Mouse (Mus musculus) right cerebral cortex, postnatal 14 days (tissue): ENCODE data around the gene Mpped2.

Experiments used
- DNase-seq: peaks from one replicate; pipeline ENCODE4 v3.0.0; 2022

Gene Mpped2

DNA sequence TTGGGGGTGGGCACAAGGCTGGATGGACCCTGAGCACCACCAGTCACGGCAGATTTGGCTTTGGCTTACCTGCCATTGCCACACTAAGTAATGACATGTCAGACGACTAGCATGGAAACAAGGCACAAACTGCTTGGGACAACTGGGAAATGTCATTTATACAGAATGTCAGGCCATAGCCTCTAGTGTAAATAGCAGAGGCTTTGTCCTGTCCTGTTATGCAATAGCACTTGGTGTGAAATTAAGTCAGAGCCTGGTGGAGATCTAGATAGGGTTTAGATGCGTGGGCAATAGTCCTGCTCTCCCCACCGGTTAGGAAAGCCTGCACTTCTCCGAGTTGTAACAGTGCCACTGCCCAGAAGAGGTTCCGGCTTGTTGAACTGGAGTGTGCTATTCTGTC is 128.8 kb downstream of the Mpped2 start:
- no peak for DNase-seq

DNA sequence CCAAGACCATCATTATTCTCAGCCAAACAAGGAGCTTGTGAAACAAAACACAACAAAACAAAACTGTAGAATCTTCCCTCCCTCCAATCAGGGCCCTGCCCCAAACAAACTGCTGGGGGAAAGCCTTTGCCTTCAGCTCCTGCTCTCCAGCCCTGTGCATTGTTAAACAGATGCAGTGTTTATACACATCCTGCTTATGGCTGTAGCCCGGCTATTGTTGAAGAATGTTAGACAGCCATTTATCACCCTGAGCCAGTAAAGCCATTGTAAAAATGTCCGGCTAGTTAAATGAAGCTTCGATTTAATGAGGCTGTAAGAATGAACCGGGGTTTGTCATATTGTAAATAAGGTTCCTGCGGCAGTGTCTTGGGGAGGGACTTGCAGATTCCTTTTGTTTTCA is 129.5 kb downstream of the Mpped2 start:
- no peak for DNase-seq

DNA sequence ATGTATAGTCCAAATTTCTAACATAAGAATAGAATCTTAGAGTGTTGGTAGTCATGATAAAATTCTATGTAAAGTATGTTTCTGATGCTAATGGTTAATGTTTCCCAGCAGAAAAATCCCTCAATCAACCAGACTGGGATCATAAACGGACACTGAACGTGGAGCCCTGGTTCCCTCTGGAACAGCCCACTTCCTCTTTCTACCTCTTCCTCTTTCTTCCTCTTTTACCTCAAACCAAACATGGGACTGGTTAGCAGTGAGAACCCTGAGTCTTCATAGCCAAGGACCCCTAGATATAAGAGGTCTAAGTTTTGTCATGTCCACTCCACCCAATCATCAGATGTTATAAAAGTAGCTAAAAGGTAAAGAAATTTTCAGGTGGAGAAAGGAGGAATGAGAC is 132.4 kb downstream of the Mpped2 start:
- DNase-seq = no peak

DNA sequence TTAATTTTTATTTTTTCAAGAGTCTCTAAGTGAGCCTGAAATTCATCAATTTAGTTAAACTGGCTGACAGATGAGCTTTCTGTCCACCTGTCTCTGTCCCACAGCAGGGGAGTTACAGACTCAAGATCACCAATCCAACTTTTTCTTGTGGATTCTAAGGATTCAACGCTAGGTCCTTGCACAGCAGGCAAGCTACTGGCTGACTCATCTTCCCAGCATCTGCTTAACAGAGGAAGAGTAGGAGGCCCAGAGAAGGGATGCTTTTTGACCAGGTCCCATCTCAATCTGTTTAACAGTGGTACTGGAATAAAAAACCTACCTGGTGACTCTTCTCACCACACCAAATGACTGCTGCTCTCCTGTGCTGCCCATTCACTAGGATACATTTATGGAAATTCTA is 133.0 kb downstream of the Mpped2 start:
- no peak for DNase-seq

DNA sequence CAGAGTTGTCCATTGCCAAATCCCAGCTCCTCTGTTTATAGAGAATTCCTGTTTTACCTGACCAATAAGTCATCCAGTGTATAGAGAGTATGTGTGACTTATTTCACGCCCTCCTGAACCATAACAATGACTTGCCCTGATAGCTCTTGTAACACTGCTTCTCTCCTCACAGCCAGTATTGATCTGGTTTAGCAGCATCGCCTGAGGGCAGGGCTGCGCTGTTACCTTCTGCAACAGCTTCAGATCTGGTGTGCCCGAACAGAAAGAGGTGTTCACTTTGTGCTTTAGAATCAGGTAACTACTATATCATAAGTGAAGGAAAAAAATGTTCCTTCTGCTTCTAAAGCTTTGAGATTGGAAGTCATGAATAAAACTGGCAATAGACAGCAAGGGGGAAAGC is 133.7 kb downstream of the Mpped2 start:
- DNase-seq = no peak

DNA sequence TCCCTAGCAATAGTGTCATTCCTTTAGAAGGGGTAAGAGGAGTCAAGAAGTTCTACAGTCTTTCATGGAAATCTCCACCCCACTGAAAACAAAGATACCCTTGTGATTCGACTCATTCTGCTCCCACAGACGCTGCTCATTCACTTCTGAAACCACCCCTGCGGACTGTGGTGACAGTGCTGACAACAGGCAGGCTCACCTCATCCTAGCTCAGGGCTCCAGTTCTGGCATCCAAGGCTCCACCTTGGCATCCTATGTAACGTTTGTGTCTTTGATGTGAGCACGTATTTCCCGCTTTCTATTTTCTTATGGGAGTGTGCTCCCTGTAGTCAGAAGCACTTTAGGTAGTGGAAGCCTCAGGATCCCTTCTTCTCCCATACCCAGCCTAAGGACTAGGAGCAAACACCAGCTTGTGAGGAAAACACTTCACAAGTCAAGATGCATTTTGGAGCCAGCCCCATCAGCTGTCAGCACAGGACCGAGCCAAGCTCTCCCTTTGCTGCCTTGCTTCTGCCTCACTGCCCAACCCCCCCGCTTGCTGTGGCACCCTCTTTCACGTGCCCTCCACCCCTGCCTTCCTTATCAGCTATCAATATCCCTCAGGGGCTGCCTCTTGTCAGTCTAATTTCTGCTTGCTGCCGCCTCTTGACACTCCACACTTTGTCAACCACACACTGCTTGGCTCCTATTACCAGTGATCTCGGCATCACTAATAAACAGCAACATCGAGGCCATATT is 135.7 kb downstream of the Mpped2 start:
- no peak for DNase-seq

DNA sequence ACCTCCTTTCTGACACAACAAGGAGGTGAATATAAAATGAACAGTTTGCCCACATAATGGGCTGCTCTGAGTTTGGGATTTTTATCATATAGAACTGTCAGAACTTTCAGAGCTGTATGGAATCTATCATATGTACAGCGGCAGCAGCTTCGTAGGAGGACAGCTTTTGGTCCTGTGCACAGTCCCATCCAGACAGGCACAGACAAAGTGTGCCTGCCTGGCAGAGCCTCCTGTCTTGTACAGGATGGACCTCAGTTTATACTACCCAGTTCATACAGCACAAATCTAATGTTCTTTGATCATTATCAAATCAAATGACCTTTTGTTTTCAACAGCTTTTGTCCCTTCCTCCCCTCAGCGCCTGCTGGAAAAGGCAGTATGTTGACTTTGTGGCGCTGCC is 136.4 kb downstream of the Mpped2 start:
- no peak for DNase-seq

DNA sequence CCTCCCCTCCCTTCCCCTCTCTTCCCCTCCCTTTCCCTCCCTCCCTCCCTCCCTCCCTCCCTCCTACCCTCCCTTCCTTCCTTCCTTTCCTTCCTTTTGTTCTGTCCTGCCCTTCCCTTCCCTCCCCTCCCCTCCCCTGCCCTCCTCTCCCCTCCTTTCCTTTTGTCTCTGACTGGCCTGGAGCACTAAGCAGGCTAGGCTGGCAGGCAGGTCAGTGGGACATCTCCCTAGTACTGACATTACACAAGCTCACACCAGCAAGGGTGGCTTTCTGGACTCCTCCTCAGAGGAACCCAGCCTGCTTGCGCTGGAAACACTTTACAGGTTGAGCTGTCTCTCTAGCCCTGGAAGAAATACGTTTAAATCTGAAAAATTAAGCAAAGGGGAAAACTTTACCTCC is 139.5 kb downstream of the Mpped2 start:
- no peak for DNase-seq

DNA sequence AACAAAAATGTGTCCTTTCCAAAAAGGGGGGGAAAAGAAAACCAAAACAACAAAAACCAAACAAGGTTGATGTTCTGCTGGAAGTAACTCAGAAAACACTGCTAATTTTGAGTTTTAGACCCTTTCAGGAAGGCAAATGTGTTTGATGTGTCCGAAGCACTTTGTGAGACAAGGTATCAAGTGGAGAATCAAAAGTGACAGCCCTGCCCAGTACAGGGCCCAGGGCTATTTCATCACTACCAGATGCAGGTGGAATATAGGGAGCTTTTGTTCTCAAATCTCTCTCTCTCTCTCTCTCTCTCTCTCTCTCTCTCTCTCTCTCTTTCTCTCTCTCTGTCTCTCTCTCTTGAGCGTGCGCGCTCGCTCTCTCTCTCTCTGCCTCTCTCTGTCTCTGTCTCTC is 140.1 kb downstream of the Mpped2 start:
- no peak for DNase-seq

DNA sequence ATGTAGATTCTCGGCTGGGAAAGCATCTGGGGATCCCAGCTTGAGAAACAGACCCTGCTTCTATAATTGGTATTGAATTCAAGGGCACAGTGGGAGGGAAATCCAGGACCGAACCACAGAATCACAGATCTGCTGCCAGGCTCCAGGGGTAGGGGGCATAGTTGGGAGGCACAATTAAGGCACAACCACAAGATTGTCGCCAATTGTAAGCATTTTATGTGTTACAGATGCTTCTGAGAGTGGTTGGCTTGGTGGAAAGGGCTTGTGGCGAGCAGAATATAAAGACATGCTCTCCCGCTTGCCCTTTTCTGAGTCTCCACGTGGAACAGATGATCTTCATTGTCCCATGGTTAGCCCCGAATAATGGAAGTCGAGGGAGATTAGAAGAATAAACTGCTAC is 142.3 kb downstream of the Mpped2 start:
- no peak for DNase-seq

DNA sequence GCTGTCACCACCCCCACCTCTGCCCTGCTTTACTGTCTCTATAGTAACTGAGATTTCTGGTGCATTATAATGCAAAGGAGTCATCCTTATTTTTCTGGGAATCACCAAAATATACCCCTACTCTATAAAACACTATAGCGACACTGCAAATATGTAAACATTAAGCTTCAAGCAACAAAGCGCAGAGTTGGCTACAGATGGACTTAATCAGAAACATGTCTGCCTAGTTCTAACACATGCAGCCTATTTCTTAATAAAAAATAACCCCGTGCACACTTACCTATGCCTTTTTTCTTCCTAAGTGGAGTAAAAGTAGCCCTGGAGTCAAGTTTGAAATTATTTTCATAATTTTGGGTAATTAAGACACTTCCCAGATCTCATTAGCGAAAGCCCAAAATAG is 144.2 kb downstream of the Mpped2 start:
- DNase-seq = no peak

DNA sequence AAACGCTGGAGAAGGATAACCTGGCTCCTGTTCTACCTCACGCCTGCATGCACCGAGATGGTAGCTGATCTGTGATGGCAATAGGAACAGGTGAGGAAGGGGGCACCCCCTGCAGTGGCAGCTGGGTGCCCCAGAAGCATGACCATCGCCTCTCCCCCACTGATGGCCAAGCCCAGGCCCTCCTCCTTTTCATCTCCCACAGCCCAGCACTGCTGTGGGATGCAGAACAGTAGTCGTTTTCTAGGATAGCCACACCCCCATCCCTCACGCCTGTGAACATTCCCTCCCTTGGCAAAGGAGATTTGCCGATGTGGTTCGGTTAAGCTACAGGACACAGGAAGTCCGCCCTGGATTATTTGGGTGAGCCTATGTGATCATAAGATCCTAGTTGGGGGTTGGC is 151.1 kb downstream of the Mpped2 start:
- DNase-seq = no peak

DNA sequence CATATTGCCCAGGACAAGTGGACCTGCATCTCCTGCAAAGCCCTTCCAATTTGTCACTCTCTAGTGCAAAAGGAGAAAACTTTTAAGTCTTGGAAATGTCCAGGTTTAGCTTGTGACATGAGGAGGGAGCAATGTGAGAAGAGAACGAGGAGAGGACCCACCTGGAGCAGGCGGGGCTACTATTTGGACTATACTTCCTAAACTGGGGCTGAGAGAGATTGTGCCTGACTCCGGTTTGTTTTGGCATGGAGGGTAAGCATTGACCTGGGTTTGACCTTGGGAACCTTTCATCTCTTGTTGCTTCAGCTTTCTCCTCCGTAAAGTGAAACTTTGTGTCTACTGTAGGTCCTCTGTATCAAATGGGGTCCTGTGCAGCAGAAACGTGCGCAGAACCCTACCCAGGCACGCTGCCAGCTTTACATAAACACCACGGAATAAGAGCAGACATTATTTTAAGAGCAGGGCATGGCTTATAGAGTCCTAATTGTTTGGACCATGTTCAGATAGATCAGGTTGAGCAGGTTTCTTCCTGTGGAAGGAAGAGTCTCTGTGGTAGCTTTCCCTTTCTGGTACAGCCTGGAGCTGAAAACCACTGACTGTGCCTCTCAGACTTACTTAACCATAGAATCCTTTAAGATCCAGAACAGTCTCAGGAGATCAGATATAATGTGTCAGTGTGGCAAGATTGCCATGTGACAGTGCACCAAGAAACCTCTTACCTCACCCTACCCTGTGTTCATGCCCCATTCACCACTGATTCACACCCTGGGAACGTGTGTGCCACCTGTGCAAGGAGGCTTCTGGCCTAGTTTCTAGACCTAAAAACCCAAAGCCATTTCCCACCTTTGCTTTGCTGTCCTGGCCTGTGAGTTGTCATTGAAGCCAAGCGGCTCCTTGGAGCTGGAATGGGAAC is 152.0 kb downstream of the Mpped2 start:
- DNase-seq = no peak

DNA sequence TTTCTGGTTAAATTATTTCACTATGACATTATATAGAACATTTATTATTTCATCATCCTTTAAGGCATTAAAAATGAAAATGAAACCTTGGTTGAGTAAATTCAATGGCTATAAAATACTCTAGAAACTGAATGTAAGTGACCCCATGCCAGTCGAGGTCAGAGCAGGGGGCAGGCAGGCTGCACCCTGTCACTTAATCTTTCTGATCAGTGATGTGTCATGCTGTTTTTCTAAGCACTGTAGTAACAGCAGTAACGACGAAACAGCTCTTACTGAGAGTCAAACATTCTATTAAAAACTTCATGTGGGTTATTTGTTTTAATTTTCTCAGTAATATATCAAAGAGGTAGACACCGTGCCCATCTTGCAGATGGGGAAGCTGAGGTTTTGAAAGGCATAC is 153.4 kb downstream of the Mpped2 start:
- no peak for DNase-seq

DNA sequence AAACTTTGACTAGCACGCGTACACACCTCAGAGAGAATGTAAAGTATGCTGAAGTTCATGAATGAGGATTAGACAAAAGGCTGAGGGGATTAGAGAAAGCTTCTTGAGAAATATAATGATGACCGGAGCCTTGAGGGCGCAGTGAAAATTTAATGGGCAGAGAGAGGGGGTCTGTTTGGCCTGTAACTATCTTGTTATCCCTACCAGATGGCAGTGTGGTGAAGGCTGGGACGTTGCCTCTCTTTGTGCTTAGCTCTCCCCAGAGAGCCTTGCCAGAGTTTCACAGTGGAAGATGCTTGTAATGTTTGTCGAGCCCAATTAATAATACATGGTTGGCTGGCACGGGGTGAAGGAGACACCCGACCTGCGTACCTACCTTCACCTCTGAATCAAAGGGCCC is 156.3 kb downstream of the Mpped2 start:
- DNase-seq = no peak

DNA sequence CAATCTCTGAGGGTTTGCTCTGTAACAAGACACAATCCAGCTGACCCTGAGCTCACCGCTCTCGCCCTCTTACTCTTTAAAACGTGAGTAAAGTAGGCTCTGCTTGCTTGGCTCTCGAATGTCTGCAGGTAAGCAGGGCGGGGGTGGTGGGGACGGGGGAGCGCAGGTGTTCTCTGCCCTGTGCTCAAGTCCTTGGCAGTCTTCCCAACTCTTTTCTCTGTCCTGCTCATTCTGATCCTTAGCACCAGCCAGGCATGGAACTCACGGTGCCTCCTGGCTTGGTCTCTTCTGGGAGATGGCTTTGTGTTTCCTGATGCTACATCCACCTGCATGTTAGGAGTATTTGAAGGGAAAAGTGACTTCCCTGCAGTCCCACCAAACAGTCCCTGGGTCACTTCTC is 158.4 kb downstream of the Mpped2 start:
- no peak for DNase-seq

DNA sequence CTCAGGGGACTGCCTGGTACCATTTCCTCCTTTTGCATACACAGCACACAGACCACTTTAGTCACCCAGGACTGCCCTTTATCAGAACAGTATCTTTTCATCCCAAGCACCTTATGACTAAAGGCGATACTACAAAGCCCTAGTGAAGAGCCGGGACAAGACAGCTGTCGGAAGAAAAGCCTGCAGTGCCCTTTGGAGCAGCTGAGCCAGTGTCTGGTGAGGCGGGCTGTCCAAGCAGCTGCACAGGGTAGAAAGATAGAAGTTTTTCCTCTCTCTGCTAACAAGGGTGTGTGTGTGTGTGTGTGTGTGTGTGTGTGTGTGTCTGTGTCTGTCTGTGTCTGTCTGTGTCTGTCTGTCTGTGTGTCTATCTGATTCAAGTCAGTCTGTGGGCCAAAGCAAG is 161.1 kb downstream of the Mpped2 start:
- DNase-seq = no peak

DNA sequence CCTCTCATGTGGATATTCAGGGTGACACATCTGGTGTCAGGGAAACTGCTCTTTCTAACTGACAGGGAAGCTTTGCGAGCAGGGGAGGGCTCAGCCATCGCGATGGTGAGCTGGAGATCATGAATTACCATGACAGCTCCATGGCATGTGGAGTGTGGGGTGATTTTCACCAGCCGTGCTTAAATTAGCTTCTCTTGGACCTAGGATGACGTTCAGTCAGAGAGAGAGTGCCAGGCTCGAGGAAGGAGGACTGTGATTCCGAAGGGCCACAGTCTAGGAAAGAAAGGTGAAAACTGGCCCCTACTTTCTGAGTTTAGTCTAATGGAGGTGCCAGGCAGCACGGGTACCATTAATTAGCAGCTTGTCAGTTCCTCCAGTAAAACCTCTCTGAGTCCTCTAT is 161.7 kb downstream of the Mpped2 start:
- DNase-seq = no peak

DNA sequence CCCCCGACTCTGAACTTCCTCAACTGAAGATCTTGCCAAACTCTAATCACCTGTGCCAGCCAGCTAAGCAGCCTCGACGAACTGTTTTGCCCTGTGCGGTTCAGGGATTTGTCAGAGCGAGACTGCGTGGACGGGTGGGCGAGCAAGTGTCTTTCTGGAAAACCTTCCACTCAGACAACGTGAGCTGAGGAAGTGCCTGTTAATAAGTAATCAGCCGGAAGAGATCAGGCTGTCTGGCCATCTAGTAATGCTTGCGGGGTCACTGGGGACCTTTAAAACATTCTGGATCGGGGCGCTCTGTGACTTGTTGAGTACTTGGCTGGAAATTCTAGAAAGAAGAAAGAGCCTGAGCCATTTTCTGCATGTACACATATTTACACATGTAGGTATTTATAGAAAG is 162.1 kb downstream of the Mpped2 start:
- DNase-seq = no peak

DNA sequence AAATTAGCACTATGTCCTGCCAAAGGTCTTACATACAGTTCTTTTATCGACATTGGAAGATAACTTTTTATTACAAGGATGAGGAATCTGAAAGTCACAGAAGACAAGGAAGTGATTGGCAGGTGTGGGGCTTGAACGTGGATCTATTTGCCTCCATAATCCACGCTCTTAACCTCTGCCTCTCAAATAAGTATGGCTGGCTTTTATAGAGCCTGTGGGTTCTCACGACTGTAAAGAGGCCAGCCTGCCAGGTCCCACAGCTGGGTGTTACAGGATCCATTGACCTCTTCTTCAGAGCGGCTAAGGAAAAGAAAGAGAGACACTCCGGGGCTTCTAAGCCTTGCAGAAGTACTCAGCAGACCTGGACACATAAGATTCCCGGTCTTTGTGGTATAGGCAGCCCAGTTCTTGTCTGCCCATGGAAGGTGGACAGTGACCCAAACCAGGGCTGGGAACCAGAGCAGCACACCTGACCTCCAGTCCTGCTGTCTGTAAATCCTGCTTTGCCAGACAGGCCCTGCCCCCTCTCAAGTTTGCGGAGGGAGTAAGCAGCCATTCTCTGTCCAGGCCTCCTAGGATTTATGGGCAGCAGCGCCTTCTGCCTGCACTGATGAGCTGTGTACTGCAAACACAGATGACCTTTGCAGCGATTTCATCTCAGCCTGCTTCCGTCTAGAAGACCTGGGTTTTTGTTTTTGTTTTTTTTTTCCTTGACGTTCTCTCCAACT is 162.7 kb downstream of the Mpped2 start:
- DNase-seq = no peak

DNA sequence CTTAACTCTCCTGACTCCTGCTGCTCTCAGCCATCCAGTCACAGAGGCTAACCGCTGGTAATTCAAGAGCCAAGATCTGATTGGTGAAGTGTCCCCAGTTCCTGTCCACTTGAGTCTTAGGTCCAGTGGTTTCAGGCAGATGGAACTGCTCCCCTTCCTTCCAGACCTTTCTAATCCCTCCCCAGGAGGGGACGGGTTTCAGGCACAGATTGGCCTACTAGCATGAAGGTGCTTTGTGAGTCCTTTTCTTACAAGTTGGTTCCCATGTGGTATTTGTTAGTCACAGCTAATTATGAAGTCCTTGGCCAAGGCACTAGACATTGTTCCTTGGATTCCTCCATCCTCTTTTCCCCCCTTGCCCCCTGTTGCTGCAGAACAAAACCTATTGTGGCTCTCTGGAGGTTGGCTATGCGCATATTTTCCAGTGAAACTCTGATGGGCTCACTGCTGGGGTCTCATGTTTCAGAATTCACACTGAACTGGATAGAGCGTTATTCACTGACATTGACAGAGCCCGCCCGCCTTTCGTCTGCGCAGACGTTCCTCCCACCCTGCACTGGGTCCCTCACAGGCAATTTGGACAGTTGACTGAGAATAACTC is 163.4 kb downstream of the Mpped2 start:
- DNase-seq = no peak

DNA sequence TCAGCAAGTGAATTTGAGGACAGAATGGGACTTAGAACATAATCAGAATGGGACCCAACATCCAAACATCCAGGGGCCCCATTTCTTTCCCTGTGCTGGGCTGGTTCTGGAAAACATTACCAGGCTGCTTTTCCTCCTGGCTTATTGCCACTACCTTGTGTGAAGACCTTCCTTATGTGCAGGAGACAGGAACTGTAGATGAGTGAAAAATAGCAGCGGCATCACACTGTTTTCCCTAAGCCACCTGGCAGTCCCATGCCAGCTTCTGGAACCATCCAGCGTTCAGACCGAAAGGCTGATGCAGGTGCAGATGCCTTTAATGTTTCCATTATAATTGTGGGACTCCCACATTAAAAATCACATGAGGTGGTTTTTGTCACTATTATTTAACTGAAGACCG is 164.2 kb downstream of the Mpped2 start:
- DNase-seq = no peak

DNA sequence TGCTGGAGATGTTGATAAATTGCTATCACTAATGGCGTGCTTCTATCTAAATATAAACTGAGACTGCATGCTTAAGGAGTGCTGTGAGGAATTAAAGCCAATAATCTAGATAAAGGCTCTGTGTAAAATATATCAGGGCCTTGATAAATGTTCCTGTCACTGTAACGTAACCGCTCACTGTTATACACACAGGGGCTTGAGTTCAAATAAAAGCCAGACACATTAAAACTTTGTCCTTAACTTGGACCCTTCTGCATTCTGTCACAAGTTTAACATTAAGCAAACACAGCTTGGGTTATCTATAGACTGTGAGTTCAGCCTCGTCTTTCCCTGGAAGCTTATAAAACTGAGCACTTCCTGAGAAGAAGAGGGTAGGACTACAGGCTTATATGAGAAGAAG is 164.6 kb downstream of the Mpped2 start:
- DNase-seq = no peak
